Mouse (Mus musculus) small intestine, adult 2 months (tissue): ENCODE measurements around the gene Etnk2.

Source experiments
- CTCF ChIP-seq: fragments of 200-500 bp; IDR thresholded peaks from 2 replicates; pipeline ENCODE4 v1.5.1; 2012; ENCODE audit warnings: low read depth, mild to moderate bottlenecking, control low read depth, inconsistent platforms, low read length, moderate library complexity, mixed read lengths; ENCODE audit not compliant: insufficient replicate concordance, insufficient read length; ENCODE audit errors: extremely low read depth
- POLR2A ChIP-seq: fragments of 200-500 bp; IDR thresholded peaks from 2 replicates; pipeline ENCODE4 v1.6.1; 2012; ENCODE audit warnings: low read depth, mild to moderate bottlenecking, control low read depth, inconsistent platforms, low read length, moderate library complexity

DNA sequence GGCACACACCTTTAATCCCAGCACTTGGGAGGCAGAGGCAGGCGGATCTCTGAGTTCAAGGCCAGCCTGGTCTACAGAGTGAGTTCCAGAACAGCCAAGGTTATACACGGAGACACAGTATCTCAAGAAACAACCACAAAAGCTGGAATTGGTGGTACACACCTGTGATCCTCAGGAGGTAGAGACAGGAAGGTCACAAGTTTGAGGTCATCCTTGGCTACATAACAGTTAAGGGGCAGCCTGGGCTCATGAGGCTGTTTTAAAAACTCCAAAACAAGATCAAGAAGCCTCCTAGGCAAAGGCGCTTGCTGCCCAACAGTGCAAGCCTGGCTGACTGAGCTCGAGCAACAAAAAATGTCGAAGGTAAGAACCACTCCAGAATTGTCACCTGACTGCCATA is 33.3 kb downstream of the Etnk2 start:
- TF ChIP-seq POLR2A (no peak), CTCF (no peak)
